Mouse (Mus musculus): Measurements from ENCODE around the gene Cyba. TPM values are rescaled to one million over a fixed set of nuclear protein-coding genes. Genes with fewer than 3 reads are reported as not detected.

Gene Cyba
- total RNA-seq, 2 experiments from 2014 or later, result 6.6 to 7.1 TPM

GRCm38 (mm10) chr8:122445203-122445602, 12.5 kb upstream of the Cyba start:
- H3K27ac ChIP-seq, result peak overlapping the region; percentile 9
- intact Hi-C loops (cut with DNase I), result no loop called here
- TF ChIP-seq CTCF (IDR thresholded peaks at IDR 0.05), result peak; percentile 7
- DNase-seq (ENCODE audit: extremely low spot score in 1 of 2, low spot score in 2 of 2), result no peak
- peak overlapping the region; percentile 69; the same call in 1 of the 2 replicates for H3K4me3 ChIP-seq

- TF ChIP-seq CTCF (IDR thresholded peaks at IDR 0.05), result no peak
- DNase-seq (ENCODE audit: extremely low spot score in 1 of 2, low spot score in 2 of 2), result peak; percentile 66 to 77
- H3K4me3 ChIP-seq, result peak overlapping the region; percentile 69
- intact Hi-C loops (cut with DNase I), result loop anchor here (5.0 kb wide), 2 partner anchors 67 to 162 kb away; partner anchors contain the start of genes Zc3h18 and Zfpm1
- peak overlapping the region; percentile 97 for H3K27ac ChIP-seq
Measured at GRCm38 (mm10) chr8:122444058-122444748, 11.5 kb upstream of the Cyba start.

- peak; percentile 98 to 99 for DNase-seq (ENCODE audit: extremely low spot score in 1 of 2, low spot score in 2 of 2)
- peak; percentile 20 for TF ChIP-seq CTCF (IDR thresholded peaks at IDR 0.05)
- H3K4me3 ChIP-seq, result peak within 1 kb of the TSS; percentile 69
- intact Hi-C loops (cut with DNase I), result loop anchor here (1.0 to 5.0 kb wide), 3 partner anchors 33 to 161 kb away; partner anchors contain the start of genes Ctu2, Rnf166, Zc3h18 and Zfpm1
- H3K27ac ChIP-seq, result peak within 1 kb of the TSS; percentile 97
Measured at GRCm38 (mm10) chr8:122443262-122444006, 10.7 kb upstream of the Cyba start, which contains the start of gene Mvd. TSS of gene Mvd (minus strand) at chr8:122443422.

- no peak for DNase-seq (ENCODE audit: extremely low spot score in 1 of 2, low spot score in 2 of 2)
- peak overlapping the region; percentile 58 for H3K27ac ChIP-seq
- TF ChIP-seq CTCF (IDR thresholded peaks at IDR 0.05), result no peak
- intact Hi-C loops (cut with DNase I), result loop anchor here (1.0 to 5.0 kb wide), 3 partner anchors 34 to 160 kb away; partner anchors contain the start of genes Ctu2, Rnf166, Zc3h18 and Zfpm1
- H3K4me3 ChIP-seq, result peak overlapping the region; percentile 69
Measured at GRCm38 (mm10) chr8:122442781-122443180, 10.1 kb upstream of the Cyba start.

- no peak for DNase-seq (ENCODE audit: extremely low spot score in 1 of 2, low spot score in 2 of 2)
- intact Hi-C loops (cut with DNase I), result loop anchor here (5.0 kb wide), 2 partner anchors 65 to 160 kb away; partner anchors contain the start of genes Zc3h18 and Zfpm1
- no peak overlapping the region for H3K27ac ChIP-seq
- no peak for TF ChIP-seq CTCF (IDR thresholded peaks at IDR 0.05)
- H3K4me3 ChIP-seq, result peak overlapping the region; percentile 69
Measured at GRCm38 (mm10) chr8:122442356-122442755, 9.6 kb upstream of the Cyba start.

- intact Hi-C loops (cut with DNase I), result loop anchor here (5.0 kb wide), 2 partner anchors 64 to 159 kb away; partner anchors contain the start of genes Zc3h18 and Zfpm1
- no peak for DNase-seq (ENCODE audit: extremely low spot score in 1 of 2, low spot score in 2 of 2)
- no peak for TF ChIP-seq CTCF (IDR thresholded peaks at IDR 0.05)
- Histone ChIP-seq H3K27ac (no peak overlapping the region), H3K4me3 (no peak overlapping the region)
Measured at GRCm38 (mm10) chr8:122441326-122441725, 8.6 kb upstream of the Cyba start.

- H3K27ac ChIP-seq, result no peak overlapping the region
- intact Hi-C loops (cut with DNase I), result no loop called here
- TF ChIP-seq CTCF (IDR thresholded peaks at IDR 0.05), result no peak
- DNase-seq (ENCODE audit: extremely low spot score in 1 of 2, low spot score in 2 of 2), result no peak
- no peak overlapping the region for H3K4me3 ChIP-seq
Measured at GRCm38 (mm10) chr8:122439336-122439735, 6.6 kb upstream of the Cyba start.

GRCm38 (mm10) chr8:122437708-122438331, 5.1 kb upstream of the Cyba start:
- intact Hi-C loops (cut with DNase I), result no loop called here
- TF ChIP-seq CTCF (IDR thresholded peaks at IDR 0.05), result no peak
- H3K4me3 ChIP-seq, result no peak overlapping the region
- no peak for DNase-seq (ENCODE audit: extremely low spot score in 1 of 2, low spot score in 2 of 2)
- no peak overlapping the region for H3K27ac ChIP-seq

- no peak for DNase-seq (ENCODE audit: extremely low spot score in 1 of 2, low spot score in 2 of 2)
- Histone ChIP-seq H3K27ac (no peak overlapping the region), H3K4me3 (no peak overlapping the region)
- no peak for TF ChIP-seq CTCF (IDR thresholded peaks at IDR 0.05)
- intact Hi-C loops (cut with DNase I), result no loop called here
Measured at GRCm38 (mm10) chr8:122436586-122437125, 3.9 kb upstream of the Cyba start.

GRCm38 (mm10) chr8:122436146-122436545, 3.4 kb upstream of the Cyba start:
- intact Hi-C loops (cut with DNase I), result no loop called here
- no peak for TF ChIP-seq CTCF (IDR thresholded peaks at IDR 0.05)

GRCm38 (mm10) chr8:122435375-122435774, 2.6 kb upstream of the Cyba start:
- Histone ChIP-seq H3K4me3 (no peak overlapping the region), H3K27ac (no peak overlapping the region)
- DNase-seq (ENCODE audit: extremely low spot score in 1 of 2, low spot score in 2 of 2), result no peak
- peak; percentile 44 for TF ChIP-seq CTCF (IDR thresholded peaks at IDR 0.05)
- intact Hi-C loops (cut with DNase I), result no loop called here

More at GRCm38 (mm10) chr8:122436146-122436545, 3.4 kb upstream of the Cyba start:
- DNase-seq (ENCODE audit: extremely low spot score in 1 of 2, low spot score in 2 of 2), result no peak
- no peak overlapping the region for H3K27ac ChIP-seq
- no peak overlapping the region for H3K4me3 ChIP-seq

All from left cerebral cortex, adult 2 months (tissue).